Mouse (Mus musculus) neural tube, embryonic 15.5 days (tissue): ENCODE measurements around the gene Vwa8. TPM values are rescaled to one million over a fixed set of nuclear protein-coding genes. Genes with fewer than 3 reads are reported as not detected.
"Not testable (repeated sequence)": the region's sequence is repeated elsewhere in the genome, so short reads cannot be mapped to it uniquely, and the experiment has no call there.

Experiments
- ATAC-seq: fragments of 200-750 bp; cut with Nextera tagmentation; 2 replicates; pipeline ENCODE4 v1.8.0; 2017; ENCODE audit warnings: mild to moderate bottlenecking, moderate TSS enrichment, moderate library complexity; ENCODE audit not compliant: low FRiP score
- H3K27ac ChIP-seq: fragments of 300-500 bp; sonication (generic); replicated peaks from 2 replicates; pipeline ENCODE4 v1.5.1; 2015; ENCODE audit warnings: mild to moderate bottlenecking, inconsistent platforms
- H3K27me3 ChIP-seq: fragments of 300-500 bp; sonication (generic); replicated peaks from 2 replicates; pipeline ENCODE4 v1.6.1; 2015; ENCODE audit warnings: inconsistent platforms
- H3K36me3 ChIP-seq: fragments of 300-500 bp; sonication (generic); 2 replicates; pipeline ENCODE4 v1.6.1; 2015; ENCODE audit warnings: inconsistent platforms
- H3K4me1 ChIP-seq: fragments of 300-500 bp; sonication (generic); 2 replicates; pipeline ENCODE4 v1.6.1; 2015; ENCODE audit warnings: inconsistent platforms
- H3K4me2 ChIP-seq: fragments of 300-500 bp; sonication (generic); 2 replicates; pipeline ENCODE4 v1.6.1; 2015; ENCODE audit warnings: inconsistent platforms, mild to moderate bottlenecking, moderate library complexity
- H3K4me3 ChIP-seq: fragments of 300-500 bp; sonication (generic); replicated peaks from 2 replicates; pipeline ENCODE4 v1.5.1; 2015; ENCODE audit warnings: mild to moderate bottlenecking, inconsistent platforms
- H3K9ac ChIP-seq: fragments of 300-500 bp; sonication (generic); replicated peaks from 2 replicates; pipeline ENCODE4 v1.6.1; 2015; ENCODE audit warnings: mild to moderate bottlenecking, inconsistent platforms
- H3K9me3 ChIP-seq: fragments of 300-500 bp; sonication (generic); replicated peaks from 2 replicates; pipeline ENCODE4 v1.6.1; 2016; ENCODE audit warnings: inconsistent platforms
- WGBS: fragments of 180-500 bp; shearing (Covaris S2); methylation state at CpG from one replicate; pipeline ENCODE4 v1.1.7; 2015; ENCODE audit warnings: mixed read lengths; 5-methylcytosine and 5-hydroxymethylcytosine counted together
- polyA plus RNA-seq: library from polyadenylated mRNA; unstranded; fragments of >200 nt; fragmentation: Nextera tagmentation; extraction: Ambion mirVana; gene quantifications from 2 replicates; pipeline ENCODE4 v1.2.1, GENCODE M21; 2015

Gene Vwa8
- polyA plus RNA-seq, 1 experiment from 2014 or later: 7.5 TPM

DNA sequence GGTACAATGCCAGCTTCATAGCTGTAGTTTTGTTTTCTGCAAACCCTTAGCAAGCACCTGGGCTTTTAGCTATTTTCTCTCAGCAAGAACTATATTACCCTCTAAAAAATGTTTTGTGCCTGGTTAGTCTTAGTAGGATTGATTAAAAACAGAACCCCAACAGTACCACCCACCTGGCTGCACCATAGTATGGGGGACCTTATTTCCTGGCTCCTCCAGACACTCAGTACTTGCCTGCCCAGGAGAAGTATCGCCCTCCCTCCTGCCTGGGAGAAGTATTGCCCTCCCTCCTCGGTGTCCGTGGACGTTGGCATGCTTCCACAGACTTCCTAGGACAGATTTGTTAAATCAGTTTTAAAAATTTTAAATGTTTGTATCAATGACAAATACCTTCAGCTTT, 144.7 kb downstream of the Vwa8 start:
- Histone ChIP-seq H3K27me3 (no peaks in the 10 kb centered on the region), H3K36me3 (no peaks in the 10 kb centered on the region), H3K4me2 (no peak overlapping the region), H3K4me1 (no peaks in the 10 kb centered on the region), H3K4me3 (no peak overlapping the region), H3K27ac (no peak overlapping the region), H3K9ac (no peak overlapping the region), H3K9me3 (no peaks in the 10 kb centered on the region)
- no peak for ATAC-seq
- 84% methylated on average over 4 of the region's 4 CpGs for WGBS

DNA sequence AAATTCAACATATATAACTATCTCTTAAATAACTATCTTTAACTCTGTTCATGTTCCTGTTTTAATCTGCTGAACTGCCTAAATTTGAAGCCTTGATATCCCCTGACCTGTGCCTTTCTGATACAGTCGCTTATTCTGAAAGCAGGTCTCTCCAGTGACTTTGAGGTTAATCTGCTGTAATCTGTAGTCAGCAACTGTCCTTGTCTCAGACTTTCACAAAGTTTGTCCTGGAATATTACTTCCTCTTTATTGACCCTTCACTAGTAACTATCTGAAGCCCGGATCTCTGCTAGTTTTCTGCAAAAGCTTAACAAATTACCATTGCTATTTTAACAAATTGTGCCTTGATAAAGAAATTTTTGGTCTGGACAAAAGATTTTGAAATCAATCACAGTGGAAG, 147.5 kb downstream of the Vwa8 start:
- no peaks in the 10 kb centered on the region for H3K27me3 ChIP-seq
- H3K9me3 ChIP-seq: no peaks in the 10 kb centered on the region
- no peak overlapping the region for H3K4me3 ChIP-seq
- H3K4me2 ChIP-seq: no peak overlapping the region
- H3K36me3 ChIP-seq: no peaks in the 10 kb centered on the region
- no peak for ATAC-seq
- WGBS: 98% methylated on average over 2 of the region's 2 CpGs
- no peak overlapping the region for H3K27ac ChIP-seq
- H3K4me1 ChIP-seq: no peaks in the 10 kb centered on the region
- no peak overlapping the region for H3K9ac ChIP-seq

DNA sequence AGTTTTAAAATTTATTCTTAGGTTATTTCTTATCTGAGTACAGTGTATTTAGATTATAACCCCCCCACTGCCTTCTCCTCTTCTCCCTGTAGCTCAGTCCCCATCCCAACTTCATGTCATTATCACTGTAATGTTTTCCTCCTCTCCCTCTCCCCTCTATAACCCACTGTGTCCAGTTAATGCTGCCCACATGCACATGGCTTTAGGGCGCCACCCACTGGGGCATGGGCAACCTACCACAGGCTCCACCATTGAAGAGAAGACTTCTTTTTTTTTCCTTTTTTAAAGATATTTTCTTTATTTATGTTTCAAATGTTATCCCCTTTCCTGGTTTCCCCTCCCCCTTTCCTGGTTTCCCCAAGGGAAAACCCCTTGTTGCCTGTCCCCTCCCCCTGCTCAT, 154.7 kb downstream of the Vwa8 start:
- no peak overlapping the region for H3K4me2 ChIP-seq
- H3K4me1 ChIP-seq: no peaks in the 10 kb centered on the region
- no peaks in the 10 kb centered on the region for H3K9me3 ChIP-seq
- no peak overlapping the region for H3K9ac ChIP-seq
- H3K27ac ChIP-seq: no peak overlapping the region
- no peak overlapping the region for H3K4me3 ChIP-seq
- H3K27me3 ChIP-seq: no peaks in the 10 kb centered on the region
- WGBS: 86% methylated on average over 1 of the region's 1 CpGs
- ATAC-seq: no peak
- H3K36me3 ChIP-seq: no peaks in the 10 kb centered on the region

DNA sequence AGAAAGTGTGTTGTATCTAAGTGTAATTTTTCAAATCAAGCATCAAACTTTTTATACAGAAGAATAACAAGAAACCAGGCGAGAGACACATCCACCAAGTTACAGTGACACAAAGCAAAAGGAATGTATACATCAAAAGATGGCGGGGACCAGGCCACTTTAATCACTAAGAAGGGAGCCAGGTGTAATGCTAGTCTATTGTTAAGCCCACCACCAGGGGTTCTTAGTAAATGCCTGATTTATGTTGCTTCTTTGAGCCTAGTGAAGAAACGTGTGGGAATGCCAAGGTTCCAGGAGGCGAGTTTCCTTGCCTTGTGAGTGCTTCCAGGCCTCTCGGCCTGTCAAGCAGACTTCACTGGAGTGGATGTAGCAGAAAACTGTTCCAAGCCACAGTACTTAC, 168.9 kb downstream of the Vwa8 start:
- not testable (repeated sequence) for H3K4me1 ChIP-seq, H3K4me2 ChIP-seq, H3K9me3 ChIP-seq, H3K27me3 ChIP-seq, H3K4me3 ChIP-seq, H3K27ac ChIP-seq, H3K9ac ChIP-seq, ATAC-seq, H3K36me3 ChIP-seq
- WGBS: 76% methylated on average over 5 of the region's 5 CpGs

DNA sequence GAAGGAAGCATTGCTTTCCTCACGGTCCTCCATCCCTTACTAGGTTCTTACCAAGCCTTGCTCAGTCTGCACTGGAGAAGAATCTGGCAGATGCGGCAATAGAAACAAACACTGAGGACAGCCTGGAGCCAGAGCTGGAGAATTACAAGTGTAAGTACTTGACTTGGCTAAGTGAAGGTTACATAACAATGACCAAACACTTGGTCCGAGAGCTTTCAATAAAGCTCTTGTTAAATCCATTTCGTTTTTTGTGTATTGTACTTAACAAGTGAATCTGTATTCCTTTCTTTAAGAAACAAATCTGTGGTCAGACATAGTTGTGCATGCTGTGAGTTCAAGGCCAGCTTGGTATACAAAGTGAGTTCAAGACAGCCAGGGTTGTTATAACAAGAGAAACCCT, 169.7 kb downstream of the Vwa8 start:
- H3K27ac ChIP-seq: no peak overlapping the region
- WGBS: 86% methylated on average over 4 of the region's 4 CpGs
- ATAC-seq: no peak
- no peak overlapping the region for H3K9ac ChIP-seq
- no peak overlapping the region for H3K4me3 ChIP-seq
- H3K36me3 ChIP-seq: 0 out of 2 replicates have a peak, but pooled peaks cover 2% of the 10 kb centered on the region
- no peaks in the 10 kb centered on the region for H3K27me3 ChIP-seq
- H3K4me1 ChIP-seq: peaks cover 14% of the 10 kb centered on the region
- H3K9me3 ChIP-seq: no peaks in the 10 kb centered on the region
- no peak overlapping the region for H3K4me2 ChIP-seq

DNA sequence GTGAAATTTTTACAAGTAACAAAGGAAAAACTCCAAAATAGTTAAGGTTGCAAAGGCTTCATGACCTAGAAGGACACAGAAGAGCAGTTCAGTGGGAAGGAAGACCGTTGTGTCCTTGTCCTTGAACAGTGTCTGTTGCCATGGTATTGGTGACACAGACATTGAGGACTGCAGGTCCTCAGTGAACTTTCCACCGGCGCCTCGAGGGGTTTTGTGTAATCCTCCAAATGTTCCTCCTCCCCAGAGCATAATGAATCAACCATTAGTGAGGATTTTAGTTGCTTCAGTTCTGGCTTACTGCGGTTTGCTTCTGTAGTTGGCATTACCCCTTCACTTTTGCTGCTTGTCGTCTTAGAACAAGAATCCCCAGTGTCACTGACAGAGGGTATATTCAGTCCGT, 172.9 kb downstream of the Vwa8 start:
- WGBS: 18% methylated on average over 7 of the region's 7 CpGs
- no peak overlapping the region for H3K4me3 ChIP-seq
- no peaks in the 10 kb centered on the region for H3K9me3 ChIP-seq
- no peak overlapping the region for H3K4me2 ChIP-seq
- H3K27me3 ChIP-seq: no peaks in the 10 kb centered on the region
- 0 out of 2 replicates have a peak, but pooled peaks cover 2% of the 10 kb centered on the region for H3K36me3 ChIP-seq
- H3K27ac ChIP-seq: no peak overlapping the region
- no peak for ATAC-seq
- H3K9ac ChIP-seq: no peak overlapping the region
- peaks cover 14% of the 10 kb centered on the region for H3K4me1 ChIP-seq

DNA sequence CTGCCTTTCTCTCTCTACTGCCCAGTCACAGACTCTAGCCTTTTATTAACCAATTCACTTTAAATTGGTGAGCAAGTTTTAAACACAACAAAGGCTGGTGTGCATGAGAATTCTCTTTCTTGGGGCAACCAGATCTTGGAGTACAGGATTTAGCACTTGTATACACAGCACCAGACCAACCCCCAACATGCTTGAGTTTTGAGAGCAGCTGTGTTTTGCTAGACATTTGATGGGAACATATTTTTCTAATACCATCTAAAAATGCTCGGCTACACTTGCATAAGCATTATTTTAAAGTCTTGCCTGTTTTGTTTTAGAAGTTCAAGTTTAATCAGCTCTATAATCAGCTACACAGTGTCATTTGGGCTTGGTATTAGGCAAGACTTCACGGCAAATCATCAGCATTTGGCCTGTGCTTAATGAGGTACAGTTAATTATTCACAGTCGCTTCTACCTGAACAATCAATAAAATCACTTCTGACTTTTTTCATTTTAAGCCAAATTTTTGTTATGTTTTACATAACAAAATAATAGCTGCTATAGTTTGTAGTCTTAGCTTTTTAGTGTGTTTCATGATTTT, 180.2 kb downstream of the Vwa8 start:
- H3K9me3 ChIP-seq: no peaks in the 10 kb centered on the region
- no peaks in the 10 kb centered on the region for H3K36me3 ChIP-seq
- H3K4me1 ChIP-seq: no peaks in the 10 kb centered on the region
- no peak for ATAC-seq
- H3K9ac ChIP-seq: no peak overlapping the region
- H3K27me3 ChIP-seq: no peaks in the 10 kb centered on the region
- no peak overlapping the region for H3K4me3 ChIP-seq
- no peak overlapping the region for H3K27ac ChIP-seq
- WGBS: 57% methylated on average over 3 of the region's 3 CpGs
- no peak overlapping the region for H3K4me2 ChIP-seq

DNA sequence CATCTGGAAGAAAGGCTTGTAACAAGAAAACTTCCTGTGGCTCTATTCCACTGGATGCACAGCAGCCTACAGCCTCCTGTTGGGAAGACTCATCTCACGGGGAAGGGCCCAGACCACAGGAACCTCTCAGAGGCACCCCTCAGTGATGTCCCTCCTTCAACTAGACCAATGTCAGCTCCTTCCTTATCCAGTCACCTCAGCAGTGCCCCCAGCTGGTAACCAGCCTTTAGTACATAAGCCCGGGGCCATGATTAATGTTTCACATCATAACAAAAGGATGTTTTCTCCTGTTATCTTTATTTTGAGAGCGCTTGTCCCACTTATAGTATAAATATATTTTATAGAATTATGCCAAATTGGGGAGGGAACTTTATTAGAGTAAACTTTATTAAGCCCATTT, 181.9 kb downstream of the Vwa8 start:
- ATAC-seq: no peak
- Histone ChIP-seq H3K36me3 (no peaks in the 10 kb centered on the region), H3K9ac (no peak overlapping the region), H3K27ac (no peak overlapping the region), H3K4me1 (peaks cover 6% of the 10 kb centered on the region; the same call in 1 of the 2 replicates), H3K4me3 (no peak overlapping the region), H3K9me3 (no peaks in the 10 kb centered on the region), H3K4me2 (no peak overlapping the region), H3K27me3 (no peaks in the 10 kb centered on the region)
- WGBS: 90% methylated on average over 3 of the region's 3 CpGs

DNA sequence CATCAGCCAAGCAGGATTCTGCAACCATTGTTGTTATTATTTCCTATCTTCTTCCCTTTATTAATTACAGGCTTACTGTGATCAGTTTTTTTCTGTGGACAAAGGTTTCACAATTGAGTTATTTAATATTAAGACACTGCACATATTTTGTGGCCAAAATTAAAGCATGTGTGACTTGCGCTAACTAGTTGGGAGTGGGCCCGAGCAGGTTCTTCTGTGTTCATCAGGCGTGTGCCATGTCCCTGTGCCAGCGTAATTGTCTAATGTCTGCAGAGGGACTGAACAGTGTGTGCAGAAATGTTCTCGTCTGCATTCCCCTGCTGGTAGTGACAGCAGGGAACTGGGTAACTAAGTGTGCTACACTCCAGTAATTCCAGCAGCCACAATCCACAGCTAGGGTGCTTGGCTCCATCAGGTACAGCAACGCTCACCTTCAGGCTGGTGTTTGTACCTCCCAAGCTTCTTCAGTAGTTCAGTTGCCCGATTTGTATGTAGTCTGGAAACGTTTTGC, 182.4 kb downstream of the Vwa8 start:
- H3K9ac ChIP-seq: no peak overlapping the region
- 76% methylated on average over 8 of the region's 8 CpGs for WGBS
- H3K36me3 ChIP-seq: no peaks in the 10 kb centered on the region
- no peaks in the 10 kb centered on the region for H3K9me3 ChIP-seq
- H3K27ac ChIP-seq: no peak overlapping the region
- H3K27me3 ChIP-seq: no peaks in the 10 kb centered on the region
- no peak for ATAC-seq
- no peak overlapping the region for H3K4me2 ChIP-seq
- H3K4me3 ChIP-seq: no peak overlapping the region
- H3K4me1 ChIP-seq: peaks cover 6% of the 10 kb centered on the region; the same call in 1 of the 2 replicates

DNA sequence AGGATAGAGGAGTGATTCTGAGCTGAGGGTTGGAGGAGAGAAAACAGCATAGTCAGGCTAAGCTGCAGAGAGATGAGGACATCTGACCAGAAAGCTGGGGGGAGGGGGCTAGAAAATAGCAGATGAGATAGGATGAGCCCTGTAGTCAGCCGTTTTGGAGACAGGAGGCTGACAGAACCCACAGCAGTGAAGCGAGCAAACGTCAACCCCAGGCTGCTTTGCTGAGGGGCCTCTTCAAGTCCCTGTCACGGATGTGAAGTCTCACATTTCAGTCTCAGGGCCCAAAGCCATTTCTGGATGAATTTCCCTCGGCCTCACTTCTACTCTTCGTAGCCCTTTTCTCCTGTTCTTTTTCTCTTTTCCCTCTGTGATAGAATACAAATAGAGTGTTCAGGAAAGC, 184.5 kb downstream of the Vwa8 start:
- Histone ChIP-seq H3K9me3 (no peaks in the 10 kb centered on the region), H3K4me1 (peaks cover 6% of the 10 kb centered on the region; the same call in 1 of the 2 replicates), H3K36me3 (0 out of 2 replicates have a peak, but pooled peaks cover 2% of the 10 kb centered on the region), H3K4me3 (no peak overlapping the region), H3K4me2 (no peak overlapping the region), H3K9ac (no peak overlapping the region), H3K27ac (no peak overlapping the region), H3K27me3 (no peaks in the 10 kb centered on the region)
- WGBS: 77% methylated on average over 6 of the region's 6 CpGs
- no peak for ATAC-seq

DNA sequence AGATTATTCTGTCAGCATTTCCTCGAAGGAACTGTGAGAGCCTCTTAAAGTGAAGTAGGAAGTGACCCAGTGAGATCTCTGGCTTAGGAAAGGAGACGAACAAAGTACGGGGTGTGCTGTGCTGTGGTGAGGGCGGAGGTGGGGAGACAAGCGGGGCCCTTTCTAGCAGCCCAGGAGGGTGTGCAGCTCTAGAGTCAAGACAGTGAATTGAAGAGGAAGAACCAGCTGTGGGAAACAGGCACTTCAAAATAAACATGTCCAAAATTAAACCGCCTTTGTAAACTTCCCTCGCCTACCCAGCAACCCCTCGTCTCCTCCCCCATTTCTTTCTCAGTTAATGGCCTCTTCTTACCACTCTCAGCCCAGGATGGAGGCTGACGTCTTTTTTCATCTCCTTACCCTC, 185.7 kb downstream of the Vwa8 start:
- Histone ChIP-seq H3K27me3 (no peaks in the 10 kb centered on the region), H3K4me3 (no peak overlapping the region), H3K4me1 (peaks cover 6% of the 10 kb centered on the region; the same call in 1 of the 2 replicates), H3K36me3 (0 out of 2 replicates have a peak, but pooled peaks cover 2% of the 10 kb centered on the region), H3K9me3 (no peaks in the 10 kb centered on the region), H3K9ac (no peak overlapping the region), H3K4me2 (no peak overlapping the region), H3K27ac (no peak overlapping the region)
- WGBS: 73% methylated on average over 9 of the region's 9 CpGs
- ATAC-seq: no peak

DNA sequence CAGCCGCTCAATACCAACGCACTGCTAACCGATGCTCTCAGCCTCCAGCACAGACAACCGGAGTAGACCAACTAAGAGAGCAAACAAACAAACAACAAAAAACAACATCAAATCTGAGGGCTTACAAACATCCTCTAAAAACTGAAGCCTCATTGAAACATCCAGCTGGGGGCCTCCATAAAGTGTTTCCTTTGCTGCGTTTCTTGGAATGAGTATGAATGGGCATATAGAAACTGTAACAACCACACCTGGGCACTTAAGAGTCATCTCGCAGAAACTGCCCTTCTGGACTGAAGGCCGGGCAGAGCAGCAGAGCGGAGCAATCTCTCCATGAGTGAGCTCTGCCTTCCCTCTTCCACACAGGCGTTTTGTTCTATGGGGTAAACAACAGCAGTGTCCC, 186.7 kb downstream of the Vwa8 start:
- H3K4me1 ChIP-seq: peaks cover 6% of the 10 kb centered on the region; the same call in 1 of the 2 replicates
- H3K36me3 ChIP-seq: 0 out of 2 replicates have a peak, but pooled peaks cover 2% of the 10 kb centered on the region
- no peaks in the 10 kb centered on the region for H3K27me3 ChIP-seq
- H3K9ac ChIP-seq: no peak overlapping the region
- 84% methylated on average over 9 of the region's 9 CpGs for WGBS
- H3K9me3 ChIP-seq: no peaks in the 10 kb centered on the region
- H3K4me2 ChIP-seq: no peak overlapping the region
- no peak overlapping the region for H3K4me3 ChIP-seq
- H3K27ac ChIP-seq: no peak overlapping the region
- ATAC-seq: no peak
